Mouse (Mus musculus): ENCODE measurements around the gene Stard3nl. TPM values are rescaled to one million over a fixed set of nuclear protein-coding genes. Genes with fewer than 3 reads are reported as not detected.
"Not testable (repeated sequence)": the region's sequence is repeated elsewhere in the genome, so short reads cannot be mapped to it uniquely, and the experiment has no call there.

Gene Stard3nl
- total and polyA plus RNA-seq, 3 experiments = 2.3 to 17.0 (median 11.7) TPM

GRCm38 (mm10) chr13:19362358-19362757, 33.2 kb downstream of the Stard3nl start:
- H3K36me3 ChIP-seq (replicated peaks) = peaks cover 50% of the 10 kb centered on the region

GRCm38 (mm10) chr13:19358027-19358426, 37.6 kb downstream of the Stard3nl start:
- Histone ChIP-seq H3K36me3 (replicated peaks) (peaks cover 36% of the 10 kb centered on the region), H3K27me3 (ENCODE audit: insufficient read depth, low read length) (no peaks in the 10 kb centered on the region), H3K9me3 (replicated peaks) (no peaks in the 10 kb centered on the region), H3K4me3 (ENCODE audit: low read depth, low read length) (no peak overlapping the region), H3K4me1 (ENCODE audit: insufficient read depth, low read depth, low read length) (peaks cover 5% of the 10 kb centered on the region; the same call in 1 of the 2 replicates)
- TF ChIP-seq CTCF (IDR thresholded peaks at IDR 0.05; ENCODE audit: low read depth, low read length) (no peak), GATA2 (IDR thresholded peaks at IDR 0.05; ENCODE audit: borderline replicate concordance, low read depth, low read length) (no peak), GATA1 (IDR thresholded peaks at IDR 0.05; ENCODE audit: borderline replicate concordance, low read length) (no peak), POLR2AphosphoS5 (IDR thresholded peaks at IDR 0.05; ENCODE audit: insufficient replicate concordance, low read depth, low read length) (no peak), TAL1 (conservative IDR thresholded peaks at IDR 0.05; ENCODE audit: low read depth, low read length) (no peak)
- DNase-seq (ENCODE audit: low spot score) = no peak
- no peak for ATAC-seq (ENCODE audit: extremely low read depth, insufficient number of reproducible peaks, low FRiP score, poor library complexity, severe bottlenecking)

More at GRCm38 (mm10) chr13:19362358-19362757, 33.2 kb downstream of the Stard3nl start:
- DNase-seq (ENCODE audit: low spot score) (no peak), ATAC-seq (ENCODE audit: extremely low read depth, insufficient number of reproducible peaks, low FRiP score, poor library complexity, severe bottlenecking) (no peak)
- H3K4me1 ChIP-seq (ENCODE audit: insufficient read depth, low read depth, low read length) = 0 out of 2 replicates have a peak, but pooled peaks cover 2% of the 10 kb centered on the region
- TF ChIP-seq TAL1 (conservative IDR thresholded peaks at IDR 0.05; ENCODE audit: low read depth, low read length) (no peak), GATA2 (IDR thresholded peaks at IDR 0.05; ENCODE audit: borderline replicate concordance, low read depth, low read length) (no peak), GATA1 (IDR thresholded peaks at IDR 0.05; ENCODE audit: borderline replicate concordance, low read length) (no peak), CTCF (IDR thresholded peaks at IDR 0.05; ENCODE audit: low read depth, low read length) (no peak), POLR2AphosphoS5 (IDR thresholded peaks at IDR 0.05; ENCODE audit: insufficient replicate concordance, low read depth, low read length) (no peak)
- H3K9me3 ChIP-seq (replicated peaks) = no peaks in the 10 kb centered on the region
- no peaks in the 10 kb centered on the region for H3K27me3 ChIP-seq (ENCODE audit: insufficient read depth, low read length)
- H3K4me3 ChIP-seq (ENCODE audit: low read depth, low read length) = no peak overlapping the region

GRCm38 (mm10) chr13:19357301-19357700, 38.3 kb downstream of the Stard3nl start:
- H3K4me1 ChIP-seq (ENCODE audit: insufficient read depth, low read depth, low read length) = peaks cover 5% of the 10 kb centered on the region; the same call in 1 of the 2 replicates
- H3K4me3 ChIP-seq (ENCODE audit: low read depth, low read length) = no peak overlapping the region
- ATAC-seq (ENCODE audit: extremely low read depth, insufficient number of reproducible peaks, low FRiP score, poor library complexity, severe bottlenecking) = no peak
- H3K9me3 ChIP-seq (replicated peaks) = no peaks in the 10 kb centered on the region
- TF ChIP-seq POLR2AphosphoS5 (IDR thresholded peaks at IDR 0.05; ENCODE audit: insufficient replicate concordance, low read depth, low read length) = no peak
- no peak for TF ChIP-seq GATA1 (IDR thresholded peaks at IDR 0.05; ENCODE audit: borderline replicate concordance, low read length)
- H3K27me3 ChIP-seq (ENCODE audit: insufficient read depth, low read length) = no peaks in the 10 kb centered on the region
- DNase-seq (ENCODE audit: low spot score) = no peak
- H3K36me3 ChIP-seq (replicated peaks) = peaks cover 33% of the 10 kb centered on the region

GRCm38 (mm10) chr13:19356720-19357119, 38.9 kb downstream of the Stard3nl start:
- no peak overlapping the region for H3K4me3 ChIP-seq (ENCODE audit: low read depth, low read length)
- no peak for DNase-seq (ENCODE audit: low spot score)
- no peak for ATAC-seq (ENCODE audit: extremely low read depth, insufficient number of reproducible peaks, low FRiP score, poor library complexity, severe bottlenecking)

GRCm38 (mm10) chr13:19356120-19356519, 39.5 kb downstream of the Stard3nl start:
- Histone ChIP-seq H3K4me3 (ENCODE audit: low read depth, low read length) (no peak overlapping the region), H3K27me3 (ENCODE audit: insufficient read depth, low read length) (no peaks in the 10 kb centered on the region), H3K4me1 (ENCODE audit: insufficient read depth, low read depth, low read length) (peaks cover 5% of the 10 kb centered on the region; the same call in 1 of the 2 replicates), H3K36me3 (replicated peaks) (peaks cover 29% of the 10 kb centered on the region), H3K9me3 (replicated peaks) (no peaks in the 10 kb centered on the region)
- DNase-seq (ENCODE audit: low spot score) (no peak), ATAC-seq (ENCODE audit: extremely low read depth, insufficient number of reproducible peaks, low FRiP score, poor library complexity, severe bottlenecking) (no peak)
- no peak for TF ChIP-seq GATA1 (IDR thresholded peaks at IDR 0.05; ENCODE audit: borderline replicate concordance, low read length)
- TF ChIP-seq CTCF (IDR thresholded peaks at IDR 0.05; ENCODE audit: low read depth, low read length) = no peak
- no peak for TF ChIP-seq GATA2 (IDR thresholded peaks at IDR 0.05; ENCODE audit: borderline replicate concordance, low read depth, low read length)
- TF ChIP-seq TAL1 (conservative IDR thresholded peaks at IDR 0.05; ENCODE audit: low read depth, low read length) = no peak
- no peak for TF ChIP-seq POLR2AphosphoS5 (IDR thresholded peaks at IDR 0.05; ENCODE audit: insufficient replicate concordance, low read depth, low read length)

More at GRCm38 (mm10) chr13:19356720-19357119, 38.9 kb downstream of the Stard3nl start:
- Histone ChIP-seq H3K4me1 (ENCODE audit: insufficient read depth, low read depth, low read length) (peaks cover 5% of the 10 kb centered on the region; the same call in 1 of the 2 replicates), H3K27me3 (ENCODE audit: insufficient read depth, low read length) (no peaks in the 10 kb centered on the region), H3K36me3 (replicated peaks) (peaks cover 32% of the 10 kb centered on the region), H3K9me3 (replicated peaks) (no peaks in the 10 kb centered on the region)
- TF ChIP-seq CTCF (IDR thresholded peaks at IDR 0.05; ENCODE audit: low read depth, low read length) (no peak), GATA1 (IDR thresholded peaks at IDR 0.05; ENCODE audit: borderline replicate concordance, low read length) (no peak), GATA2 (IDR thresholded peaks at IDR 0.05; ENCODE audit: borderline replicate concordance, low read depth, low read length) (no peak), TAL1 (conservative IDR thresholded peaks at IDR 0.05; ENCODE audit: low read depth, low read length) (no peak), POLR2AphosphoS5 (IDR thresholded peaks at IDR 0.05; ENCODE audit: insufficient replicate concordance, low read depth, low read length) (no peak)

- no peak for TF ChIP-seq CTCF (IDR thresholded peaks at IDR 0.05; ENCODE audit: low read depth, low read length)
- no peak for TF ChIP-seq TAL1 (conservative IDR thresholded peaks at IDR 0.05; ENCODE audit: low read depth, low read length)
- no peak for TF ChIP-seq POLR2AphosphoS5 (IDR thresholded peaks at IDR 0.05; ENCODE audit: insufficient replicate concordance, low read depth, low read length)
- TF ChIP-seq GATA1 (IDR thresholded peaks at IDR 0.05; ENCODE audit: borderline replicate concordance, low read length) = no peak
- TF ChIP-seq GATA2 (IDR thresholded peaks at IDR 0.05; ENCODE audit: borderline replicate concordance, low read depth, low read length) = no peak
- peaks cover 5% of the 10 kb centered on the region; the same call in 1 of the 2 replicates for H3K4me1 ChIP-seq (ENCODE audit: insufficient read depth, low read depth, low read length)
- ATAC-seq (ENCODE audit: extremely low read depth, insufficient number of reproducible peaks, low FRiP score, poor library complexity, severe bottlenecking) (no peak), DNase-seq (ENCODE audit: low spot score) (no peak)
- no peaks in the 10 kb centered on the region for H3K9me3 ChIP-seq (replicated peaks)
- H3K36me3 ChIP-seq (replicated peaks) = peaks cover 15% of the 10 kb centered on the region
- no peak overlapping the region for H3K4me3 ChIP-seq (ENCODE audit: low read depth, low read length)
- H3K27me3 ChIP-seq (ENCODE audit: insufficient read depth, low read length) = no peaks in the 10 kb centered on the region
Measured at GRCm38 (mm10) chr13:19352795-19353194, 42.8 kb downstream of the Stard3nl start.

GRCm38 (mm10) chr13:19340356-19340755, 55.2 kb downstream of the Stard3nl start:
- DNase-seq (ENCODE audit: low spot score); H3K4me1 ChIP-seq (ENCODE audit: insufficient read depth, low read depth, low read length); ATAC-seq (ENCODE audit: extremely low read depth, insufficient number of reproducible peaks, low FRiP score, poor library complexity, severe bottlenecking); H3K36me3 ChIP-seq (replicated peaks); H3K9me3 ChIP-seq (replicated peaks); H3K27me3 ChIP-seq (ENCODE audit: insufficient read depth, low read length); H3K4me3 ChIP-seq (ENCODE audit: low read depth, low read length): not testable (repeated sequence)

- not testable (repeated sequence) for H3K4me1 ChIP-seq (ENCODE audit: insufficient read depth, low read depth, low read length); ATAC-seq (ENCODE audit: extremely low read depth, insufficient number of reproducible peaks, low FRiP score, poor library complexity, severe bottlenecking)
- H3K27me3 ChIP-seq (ENCODE audit: insufficient read depth, low read length) = peaks cover 11% of the 10 kb centered on the region
Measured at GRCm38 (mm10) chr13:19336310-19336709, 59.3 kb downstream of the Stard3nl start.

More at GRCm38 (mm10) chr13:19336310-19336709, 59.3 kb downstream of the Stard3nl start:
- H3K9me3 ChIP-seq (replicated peaks); DNase-seq (ENCODE audit: low spot score); H3K4me3 ChIP-seq (ENCODE audit: low read depth, low read length); H3K36me3 ChIP-seq (replicated peaks): not testable (repeated sequence)
